Mouse (Mus musculus): ENCODE measurements around the gene Ttl. TPM values are rescaled to one million over a fixed set of nuclear protein-coding genes. Genes with fewer than 3 reads are reported as not detected.
A peak's percentile ranks its signal among the peaks of the same experiment; 100 is the strongest.

Gene Ttl
- polyA plus RNA-seq (2012; rRNA removed) = 2.1 and 2.2 TPM in 2 replicates

- H3K4me1 ChIP-seq (ENCODE audit: control insufficient read depth, insufficient read depth, insufficient read length) = peaks cover 3% of the 10 kb centered on the region; the same call in 1 of the 2 replicates
- peak within 1 kb of the TSS; percentile 79 for H3K4me3 ChIP-seq (ENCODE audit: extremely low read depth, insufficient read depth, insufficient read length)
- H3K27ac ChIP-seq (ENCODE audit: insufficient read depth, low read length) = no peak within 1 kb of the TSS
- peak; percentile 32 to 73 for DNase-seq (ENCODE audit: low read depth in 1 of 2, low spot score in 2 of 2)
- H3K36me3 ChIP-seq (ENCODE audit: control insufficient read depth, insufficient read depth, low read length) = no peaks in the 10 kb centered on the region
- TF ChIP-seq CTCF (IDR thresholded peaks at IDR 0.05; ENCODE audit: extremely low read depth, insufficient read depth, insufficient read length, insufficient replicate concordance) = no peak
- TF ChIP-seq POLR2A (IDR thresholded peaks at IDR 0.05; ENCODE audit: low read depth, low read length) = no peak
- 3% methylated on average over 62 of the region's 62 CpGs for WGBS
- no peaks in the 10 kb centered on the region for H3K27me3 ChIP-seq (ENCODE audit: control insufficient read depth, insufficient read depth, low read length)
Measured at GRCm38 (mm10) chr2:129065437-129066282, at the start of gene Ttl. Gene Ttl (plus strand): TSS chr2:129065942.

- H3K27me3 ChIP-seq (ENCODE audit: control insufficient read depth, insufficient read depth, low read length) = no peaks in the 10 kb centered on the region
- DNase-seq (ENCODE audit: low read depth in 1 of 2, low spot score in 2 of 2) = no peak
- TF ChIP-seq POLR2A (IDR thresholded peaks at IDR 0.05; ENCODE audit: low read depth, low read length) (no peak), CTCF (IDR thresholded peaks at IDR 0.05; ENCODE audit: extremely low read depth, insufficient read depth, insufficient read length, insufficient replicate concordance) (no peak)
- no peaks in the 10 kb centered on the region for H3K4me1 ChIP-seq (ENCODE audit: control insufficient read depth, insufficient read depth, insufficient read length)
- H3K27ac ChIP-seq (ENCODE audit: insufficient read depth, low read length) = no peak overlapping the region
- H3K4me3 ChIP-seq (ENCODE audit: extremely low read depth, insufficient read depth, insufficient read length) = no peak overlapping the region
- peaks cover 14% of the 10 kb centered on the region for H3K36me3 ChIP-seq (ENCODE audit: control insufficient read depth, insufficient read depth, low read length)
- 95% methylated on average over 2 of the region's 2 CpGs for WGBS
Measured at GRCm38 (mm10) chr2:129020106-129020505, 45.6 kb upstream of the Ttl start.

- no peak overlapping the region for H3K4me3 ChIP-seq (ENCODE audit: extremely low read depth, insufficient read depth, insufficient read length)
- no peak for DNase-seq (ENCODE audit: low read depth in 1 of 2, low spot score in 2 of 2)
- no peak overlapping the region for H3K27ac ChIP-seq (ENCODE audit: insufficient read depth, low read length)
- H3K4me1 ChIP-seq (ENCODE audit: control insufficient read depth, insufficient read depth, insufficient read length) = no peaks in the 10 kb centered on the region
- H3K27me3 ChIP-seq (ENCODE audit: control insufficient read depth, insufficient read depth, low read length) = no peaks in the 10 kb centered on the region
- H3K36me3 ChIP-seq (ENCODE audit: control insufficient read depth, insufficient read depth, low read length) = peaks cover 3% of the 10 kb centered on the region; the same call in 1 of the 2 replicates
- TF ChIP-seq CTCF (IDR thresholded peaks at IDR 0.05; ENCODE audit: extremely low read depth, insufficient read depth, insufficient read length, insufficient replicate concordance) (no peak), POLR2A (IDR thresholded peaks at IDR 0.05; ENCODE audit: low read depth, low read length) (no peak)
- WGBS = 89% methylated on average over 9 of the region's 9 CpGs
Measured at GRCm38 (mm10) chr2:129024820-129025219, 40.9 kb upstream of the Ttl start.

- peaks cover 1% of the 10 kb centered on the region for H3K27me3 ChIP-seq (ENCODE audit: control insufficient read depth, insufficient read depth, low read length)
- no peak overlapping the region for H3K4me3 ChIP-seq (ENCODE audit: extremely low read depth, insufficient read depth, insufficient read length)
- WGBS = 87% methylated on average over 5 of the region's 5 CpGs
- no peak overlapping the region for H3K27ac ChIP-seq (ENCODE audit: insufficient read depth, low read length)
- no peak for TF ChIP-seq POLR2A (IDR thresholded peaks at IDR 0.05; ENCODE audit: low read depth, low read length)
- no peak for TF ChIP-seq CTCF (IDR thresholded peaks at IDR 0.05; ENCODE audit: extremely low read depth, insufficient read depth, insufficient read length, insufficient replicate concordance)
- H3K36me3 ChIP-seq (ENCODE audit: control insufficient read depth, insufficient read depth, low read length) = no peaks in the 10 kb centered on the region
- peaks cover 9% of the 10 kb centered on the region for H3K4me1 ChIP-seq (ENCODE audit: control insufficient read depth, insufficient read depth, insufficient read length)
- no peak for DNase-seq (ENCODE audit: low read depth in 1 of 2, low spot score in 2 of 2)
Measured at GRCm38 (mm10) chr2:129035381-129035780, 30.4 kb upstream of the Ttl start.

DNA sequence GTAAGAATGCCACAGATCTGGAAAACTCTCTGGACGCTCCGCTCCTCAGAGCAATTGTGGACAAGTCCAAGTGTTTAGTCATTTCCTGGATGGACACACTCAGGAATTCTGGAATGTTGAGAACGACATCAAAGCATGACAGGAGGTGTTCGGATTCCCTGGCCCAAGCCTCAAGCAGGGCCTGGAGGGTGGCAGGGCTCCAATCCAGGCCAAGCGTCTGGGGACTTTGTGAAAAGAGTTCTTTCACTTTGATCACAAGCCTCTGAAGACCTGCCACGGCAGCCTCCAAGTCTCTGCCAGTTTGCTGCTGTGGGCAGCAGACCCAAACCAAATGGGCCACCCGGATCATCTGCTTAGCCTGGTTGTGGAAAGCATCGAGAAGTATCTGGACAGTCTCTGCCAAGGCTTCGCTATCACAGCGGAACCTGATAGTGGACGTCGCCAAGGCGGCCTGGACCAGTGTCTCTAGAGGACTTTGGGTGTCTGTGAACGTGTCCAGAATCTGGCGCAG is 27.3 kb upstream of the Ttl start:
- H3K36me3 ChIP-seq (ENCODE audit: control insufficient read depth, insufficient read depth, low read length) = no peaks in the 10 kb centered on the region
- peaks cover 1% of the 10 kb centered on the region for H3K27me3 ChIP-seq (ENCODE audit: control insufficient read depth, insufficient read depth, low read length)
- peaks cover 9% of the 10 kb centered on the region for H3K4me1 ChIP-seq (ENCODE audit: control insufficient read depth, insufficient read depth, insufficient read length)
- H3K4me3 ChIP-seq (ENCODE audit: extremely low read depth, insufficient read depth, insufficient read length) = peak overlapping the region; percentile 20; the same call in 1 of the 2 replicates
- 32% methylated on average over 15 of the region's 15 CpGs for WGBS
- H3K27ac ChIP-seq (ENCODE audit: insufficient read depth, low read length) = no peak overlapping the region
- DNase-seq (ENCODE audit: low read depth in 1 of 2, low spot score in 2 of 2) = no peak
- TF ChIP-seq CTCF (IDR thresholded peaks at IDR 0.05; ENCODE audit: extremely low read depth, insufficient read depth, insufficient read length, insufficient replicate concordance) = no peak
- TF ChIP-seq POLR2A (IDR thresholded peaks at IDR 0.05; ENCODE audit: low read depth, low read length) = no peak

GRCm38 (mm10) chr2:129038937-129039631 is 26.7 kb upstream of the Ttl start:
- H3K4me3 ChIP-seq (ENCODE audit: extremely low read depth, insufficient read depth, insufficient read length) = peak overlapping the region; percentile 20; the same call in 1 of the 2 replicates
- H3K4me1 ChIP-seq (ENCODE audit: control insufficient read depth, insufficient read depth, insufficient read length) = peaks cover 9% of the 10 kb centered on the region
- H3K36me3 ChIP-seq (ENCODE audit: control insufficient read depth, insufficient read depth, low read length) = no peaks in the 10 kb centered on the region
- H3K27ac ChIP-seq (ENCODE audit: insufficient read depth, low read length) = no peak overlapping the region
- TF ChIP-seq POLR2A (IDR thresholded peaks at IDR 0.05; ENCODE audit: low read depth, low read length) (no peak), CTCF (IDR thresholded peaks at IDR 0.05; ENCODE audit: extremely low read depth, insufficient read depth, insufficient read length, insufficient replicate concordance) (no peak)
- H3K27me3 ChIP-seq (ENCODE audit: control insufficient read depth, insufficient read depth, low read length) = peaks cover 1% of the 10 kb centered on the region
- 7% methylated on average over 55 of the region's 62 CpGs for WGBS
- no peak for DNase-seq (ENCODE audit: low read depth in 1 of 2, low spot score in 2 of 2)

All from spleen, adult 2 months (tissue).